Mouse (Mus musculus) CH12.LX (cell line): ENCODE measurements at regions not wholly inside any gene's neighbourhood (a gene's known extent, or its start where the extent isn't known, plus 50 kb on each side); places are given as distances from the start of the nearest gene placed in this dataset.

Source experiments
- BHLHE40 ChIP-seq: IDR thresholded peaks from 2 replicates; pipeline ENCODE4 v1.6.1; 2011; ENCODE audit warnings: mild to moderate bottlenecking, low read depth, low read length, improper control_type of control experiment
- CTCF ChIP-seq, 2 experiments: IDR thresholded peaks in 1 of 2; conservative IDR thresholded peaks in 1 of 2; 2 replicates each; pipeline ENCODE4 v1.5.1; 2011 to 2012; ENCODE audit warnings: low read depth in 2 of 2, low read length in 2 of 2, improper control_type of control experiment in 1 of 2, inconsistent platforms in 1 of 2, mild to moderate bottlenecking in 1 of 2, moderate library complexity in 1 of 2
- EP300 ChIP-seq: IDR thresholded peaks from 2 replicates; pipeline ENCODE4 v1.6.1; 2011; ENCODE audit warnings: low read length, improper control_type of control experiment
- ETS1 ChIP-seq: conservative IDR thresholded peaks from 2 replicates; pipeline ENCODE4 v1.6.1; 2012; ENCODE audit warnings: low read depth, mild to moderate bottlenecking, inconsistent platforms, low read length, improper control_type of control experiment, moderate library complexity
- JUN ChIP-seq: IDR thresholded peaks from 2 replicates; pipeline ENCODE4 v1.6.1; 2011; ENCODE audit warnings: low read depth, mild to moderate bottlenecking, low read length, improper control_type of control experiment, moderate library complexity; ENCODE audit not compliant: insufficient read depth
- MAZ ChIP-seq: IDR thresholded peaks from 2 replicates; pipeline ENCODE4 v1.6.1; 2012; ENCODE audit warnings: low read depth, mild to moderate bottlenecking, inconsistent platforms, low read length, improper control_type of control experiment, moderate library complexity
- MEF2A ChIP-seq: IDR thresholded peaks from 2 replicates; pipeline ENCODE4 v1.6.1; 2014; ENCODE audit warnings: low read depth, mild to moderate bottlenecking, inconsistent platforms, low read length, improper control_type of control experiment, borderline replicate concordance
- POLR2A ChIP-seq: IDR thresholded peaks from 2 replicates; pipeline ENCODE4 v1.6.1; 2011; ENCODE audit warnings: low read depth, mild to moderate bottlenecking, improper control_type of control experiment, low read length
- POLR2AphosphoS2 ChIP-seq: IDR thresholded peaks from 2 replicates; pipeline ENCODE4 v1.6.1; 2011; ENCODE audit warnings: low read depth, low read length, improper control_type of control experiment
- SIN3A ChIP-seq: IDR thresholded peaks from 2 replicates; pipeline ENCODE4 v1.6.1; 2012; ENCODE audit warnings: low read length, improper control_type of control experiment, inconsistent platforms
- TCF12 ChIP-seq: IDR thresholded peaks from 2 replicates; pipeline ENCODE4 v1.6.1; 2014; ENCODE audit warnings: low read depth, mild to moderate bottlenecking, inconsistent platforms, low read length, improper control_type of control experiment
- UBTF ChIP-seq: IDR thresholded peaks from 2 replicates; pipeline ENCODE4 v1.6.1; 2012; ENCODE audit warnings: low read depth, mild to moderate bottlenecking, inconsistent platforms, low read length, improper control_type of control experiment, moderate library complexity
- ZNF384 ChIP-seq: IDR thresholded peaks from 2 replicates; pipeline ENCODE4 v1.6.1; 2012; ENCODE audit warnings: low read depth, low read length, improper control_type of control experiment, inconsistent platforms

GRCm38 (mm10) chr15:11748306-11748705, 158.8 kb downstream of the Npr3 start:
- no peak for TF ChIP-seq EP300
- no peak for TF ChIP-seq POLR2A
- TF ChIP-seq TCF12 = no peak
- no peak for TF ChIP-seq UBTF
- no peak for TF ChIP-seq POLR2AphosphoS2
- TF ChIP-seq ETS1 = no peak
- TF ChIP-seq ZNF384 = no peak
- TF ChIP-seq SIN3A = no peak
- no peak for TF ChIP-seq MEF2A
- TF ChIP-seq CTCF (conservative IDR thresholded peaks at IDR 0.05 in 1 of 2, IDR thresholded peaks at IDR 0.05 in 1 of 2; ENCODE audit: low read depth in 2 of 2, low read length in 2 of 2) = no peak
- no peak for TF ChIP-seq BHLHE40
- no peak for TF ChIP-seq MAZ
- TF ChIP-seq JUN = no peak
